In genomic region chr13:95714271-95714975, GRCm38 (mm10) we compare ENCODE assay signal across 33 mouse cellular contexts. TPM values are rescaled to one million over a fixed set of nuclear protein-coding genes. Genes with fewer than 3 reads are reported as not detected.
DNase-seq lines count a peak whose midpoint lies in the region; ATAC-seq and TF ChIP-seq lines count a peak whose summit lies in the region.
"Had no signal": no experiment of that assay in that cellular context is flagged by ENCODE, and none has a peak within 500 bp of the region (broad histone marks: within the 10 kb centered on the region; RNA-seq: fewer than 3 reads in every experiment).

No protein-coding gene starts in this region.

- H3K27ac ChIP-seq in forebrain, postnatal 0 days (ENCODE audit: low read depth, low read length), result no peak overlapping the region
- H3K27ac ChIP-seq in forebrain, embryonic 13.5 days, result no peak overlapping the region
- H3K27ac ChIP-seq in lung, embryonic 14.5 days (ENCODE audit: low read depth), result no peak overlapping the region
- H3K27ac ChIP-seq: embryonic facial prominence, embryonic 12.5 days; heart, embryonic 10.5 days; heart, embryonic 15.5 days; hindbrain, embryonic 13.5 days; layer of hippocampus, adult 2 months; left cerebral cortex, adult 2 months; liver, embryonic 14.5 days; midbrain, embryonic 10.5 days; neural tube, embryonic 12.5 days had no signal

- peak; percentile 23 to 41 for DNase-seq in cerebellum, postnatal 14 days
- DNase-seq in cerebellum, adult 8-10 months, result no peak
- peak; percentile 49 for DNase-seq in forebrain, postnatal 0 days
- DNase-seq in lung, embryonic 14.5 days, result peak; percentile 34
- DNase-seq in lung, postnatal 14 days, result no peak
- DNase-seq: adrenal gland, postnatal 14 days; cerebellum, adult 11-12 months; cerebellum, postnatal 36 days; gastrocnemius, postnatal 14 days; heart, postnatal 36 days; kidney, adult 11 months; kidney, postnatal 14 days; liver; lung, adult 2 months; right cerebral cortex, adult 18-20 months; spleen, adult 18-20 months; thymus, postnatal 25 days had no signal

- H3K36me3 ChIP-seq in forebrain, postnatal 0 days (ENCODE audit: insufficient read depth), result no peaks in the 10 kb centered on the region
- 0 out of 2 replicates have a peak, but pooled peaks cover 4% of the 10 kb centered on the region for H3K36me3 ChIP-seq in forebrain, embryonic 13.5 days (ENCODE audit: poor library complexity, severe bottlenecking)
- no peaks in the 10 kb centered on the region for H3K36me3 ChIP-seq in lung, embryonic 14.5 days (ENCODE audit: insufficient read depth)
- H3K36me3 ChIP-seq: embryonic facial prominence, embryonic 12.5 days; heart, embryonic 10.5 days; heart, embryonic 15.5 days; hindbrain, embryonic 13.5 days; neural tube, embryonic 12.5 days had no signal

- H3K4me2 ChIP-seq in forebrain, postnatal 0 days (ENCODE audit: low read depth), result no peak overlapping the region
- no peak overlapping the region for H3K4me2 ChIP-seq in forebrain, embryonic 13.5 days
- H3K4me2 ChIP-seq in lung, embryonic 14.5 days, result no peak overlapping the region
- H3K4me2 ChIP-seq: embryonic facial prominence, embryonic 12.5 days; heart, embryonic 15.5 days; hindbrain, embryonic 13.5 days; neural tube, embryonic 12.5 days had no signal

- H3K4me1 ChIP-seq in forebrain, postnatal 0 days (ENCODE audit: insufficient read depth), result no peaks in the 10 kb centered on the region
- H3K4me1 ChIP-seq in forebrain, embryonic 13.5 days, result 0 out of 2 replicates have a peak, but pooled peaks cover 3% of the 10 kb centered on the region
- H3K4me1 ChIP-seq in lung, embryonic 14.5 days (ENCODE audit: insufficient read depth), result no peaks in the 10 kb centered on the region
- H3K4me1 ChIP-seq: embryonic facial prominence, embryonic 12.5 days; hindbrain, embryonic 13.5 days; neural tube, embryonic 12.5 days had no signal

- no peak for TF ChIP-seq CTCF in forebrain, postnatal 0 days (IDR thresholded peaks at IDR 0.05; ENCODE audit: low read depth)
- TF ChIP-seq CTCF in lung, embryonic 14.5 days (IDR thresholded peaks at IDR 0.05; ENCODE audit: low read depth), result no peak

- no peak for ATAC-seq in forebrain, postnatal 0 days
- no peak for ATAC-seq in forebrain, embryonic 13.5 days
- ATAC-seq in lung, embryonic 14.5 days (ENCODE audit: insufficient read depth), result no peak
- ATAC-seq in CD4-positive, CD25-positive, alpha-beta regulatory T cell, adult 4 months, result no peak
- ATAC-seq: inflammation-experienced regulatory T-cells, adult 6 months; midbrain, embryonic 16.5 days had no signal

- H3K9me3 ChIP-seq in forebrain, postnatal 0 days (ENCODE audit: low read length), result no peaks in the 10 kb centered on the region
- no peaks in the 10 kb centered on the region for H3K9me3 ChIP-seq in forebrain, embryonic 13.5 days (replicated peaks)
- no peaks in the 10 kb centered on the region for H3K9me3 ChIP-seq in lung, embryonic 14.5 days (ENCODE audit: low read depth, low read length)
- H3K9me3 ChIP-seq: embryonic facial prominence, embryonic 12.5 days; heart, embryonic 10.5 days; heart, embryonic 15.5 days; hindbrain, embryonic 13.5 days; midbrain, embryonic 10.5 days; neural tube, embryonic 12.5 days had no signal

- H3K4me3 ChIP-seq in forebrain, postnatal 0 days (ENCODE audit: low read depth, low read length), result no peak overlapping the region
- no peak overlapping the region for H3K4me3 ChIP-seq in forebrain, embryonic 13.5 days
- no peak overlapping the region for H3K4me3 ChIP-seq in lung, embryonic 14.5 days (ENCODE audit: low read depth, low read length)
- H3K4me3 ChIP-seq: embryonic facial prominence, embryonic 12.5 days; erythroblast, embryonic 14.5 days; heart, embryonic 10.5 days; heart, embryonic 15.5 days; hindbrain, embryonic 13.5 days; layer of hippocampus, adult 2 months; left cerebral cortex, adult 2 months; midbrain, embryonic 10.5 days; myocyte; neural tube, embryonic 12.5 days had no signal

- 46% methylated on average over 3 of the region's 3 CpGs for WGBS in forebrain, postnatal 0 days
- 70% methylated on average over 3 of the region's 3 CpGs for WGBS in forebrain, embryonic 13.5 days
- 42% methylated on average over 3 of the region's 3 CpGs for WGBS in lung, embryonic 14.5 days

- no peak overlapping the region for H3K9ac ChIP-seq in forebrain, postnatal 0 days
- H3K9ac ChIP-seq in forebrain, embryonic 13.5 days, result no peak overlapping the region
- H3K9ac ChIP-seq in lung, embryonic 14.5 days, result no peak overlapping the region
- H3K9ac ChIP-seq: embryonic facial prominence, embryonic 12.5 days; heart, embryonic 15.5 days; hindbrain, embryonic 13.5 days; liver, embryonic 14.5 days; neural tube, embryonic 12.5 days had no signal

- H3K27me3 ChIP-seq in forebrain, postnatal 0 days (ENCODE audit: insufficient read depth, low read length), result no peaks in the 10 kb centered on the region
- H3K27me3 ChIP-seq in forebrain, embryonic 13.5 days, result no peaks in the 10 kb centered on the region
- H3K27me3 ChIP-seq in lung, embryonic 14.5 days (ENCODE audit: insufficient read depth, low read length), result no peaks in the 10 kb centered on the region
- H3K27me3 ChIP-seq: embryonic facial prominence, embryonic 12.5 days; heart, embryonic 15.5 days; hindbrain, embryonic 13.5 days; neural tube, embryonic 12.5 days had no signal

RNA-seq across cellular contexts. Expression of gene F2rl2, which starts 17.8 kb away (rescaled TPM):
- total RNA-seq in forebrain, postnatal 0 days (2014; rRNA removed), result 0.10 and 1.1 TPM in 2 replicates
- polyA plus RNA-seq in forebrain, postnatal 0 days (2015; fragmentation: Nextera tagmentation; extraction: Ambion mirVana), result 0.38 and 0.39 TPM in 2 replicates
- polyA plus RNA-seq in forebrain, embryonic 13.5 days (2015; fragmentation: Nextera tagmentation; extraction: Ambion mirVana), result 0.52 and 0.58 TPM in 2 replicates
- polyA plus RNA-seq in lung, embryonic 14.5 days (2014; fragmentation: Nextera tagmentation; extraction: Ambion mirVana), result 0.91 and 1.3 TPM in 2 replicates
- 1 to 10 TPM; 3.9 to 4.3 TPM for polyA plus RNA-seq in CD4-positive, CD25-positive, alpha-beta regulatory T cell, adult 4 months (2017; shearing (Covaris generic))
- total RNA-seq: gastrocnemius, postnatal 14 days; MEL had no signal
- polyA plus RNA-seq: erythroblast, embryonic 14.5 days had no signal

Comparison
In these comparisons a context has a peak if more than half of its experiments do, and no peak if none do; other contexts are left out.
1. DNase-seq: peak in cerebellum, postnatal 14 days (2 of 2), forebrain, postnatal 0 days (single experiment) and lung, embryonic 14.5 days (single experiment); none in cerebellum, adult 8-10 months (single experiment) and lung, postnatal 14 days (single experiment).